Mouse (Mus musculus) stomach, postnatal 0 days (tissue): Measurements from ENCODE around the gene Samd8. TPM values are rescaled to one million over a fixed set of nuclear protein-coding genes. Genes with fewer than 3 reads are reported as not detected.

ENCODE experiments used
- ATAC-seq: fragments of 200-750 bp; cut with Nextera tagmentation; 2 replicates; pipeline ENCODE4 v1.8.0; 2017; ENCODE audit not compliant: low FRiP score, low TSS enrichment
- DNase-seq: peaks from one replicate; pipeline ENCODE4 v3.0.0-alpha.2; 2016; ENCODE audit warnings: low spot score
- H3K27ac ChIP-seq: fragments of 300-500 bp; sonication (generic); replicated peaks from 2 replicates; pipeline ENCODE4 v1.5.1; 2014; ENCODE audit warnings: mild to moderate bottlenecking, control low read depth
- H3K27me3 ChIP-seq: fragments of 300-500 bp; sonication (generic); 2 replicates; pipeline ENCODE4 v1.6.1; 2014; ENCODE audit warnings: low read length; ENCODE audit not compliant: control insufficient read depth, insufficient read depth
- H3K36me3 ChIP-seq: fragments of 300-500 bp; sonication (generic); 2 replicates; pipeline ENCODE4 v1.6.1; 2014; ENCODE audit warnings: low read length, mixed read lengths; ENCODE audit not compliant: control insufficient read depth, insufficient read depth
- H3K4me1 ChIP-seq: fragments of 300-500 bp; sonication (generic); replicated peaks from 2 replicates; pipeline ENCODE4 v1.6.1; 2014; ENCODE audit warnings: antibody characterized with exemption; ENCODE audit not compliant: control insufficient read depth, insufficient read depth
- H3K4me2 ChIP-seq: fragments of 300-500 bp; sonication (generic); replicated peaks from 2 replicates; pipeline ENCODE4 v1.6.1; 2014; ENCODE audit warnings: low read depth, mild to moderate bottlenecking, control low read depth, moderate library complexity
- H3K4me3 ChIP-seq: fragments of 300-500 bp; sonication (generic); 2 replicates; pipeline ENCODE4 v1.5.1; 2014; ENCODE audit warnings: low read depth, low read length, control low read depth
- H3K9ac ChIP-seq: fragments of 300-500 bp; sonication (generic); 2 replicates; pipeline ENCODE4 v1.6.1; 2014; ENCODE audit warnings: mild to moderate bottlenecking, low read length, control low read depth, mixed read lengths
- H3K9me3 ChIP-seq: fragments of 300-500 bp; sonication (generic); 2 replicates; pipeline ENCODE4 v1.6.1; 2016; ENCODE audit warnings: low read length; ENCODE audit not compliant: control insufficient read depth
- CTCF ChIP-seq: IDR thresholded peaks from 2 replicates; pipeline ENCODE4 v1.5.1; 2016; ENCODE audit warnings: antibody characterized with exemption, low read depth, mild to moderate bottlenecking, moderate library complexity
- EP300 ChIP-seq: optimal IDR thresholded peaks from 2 replicates; pipeline ENCODE3; 2016; ENCODE audit warnings: antibody characterized with exemption
- WGBS: fragments of 180-500 bp; shearing (Covaris S2); extraction: QIAGEN DNeasy Blood & Tissue Kit; methylation state at CpG from one replicate; pipeline ENCODE4 v1.1.7; 2014; 5-methylcytosine and 5-hydroxymethylcytosine counted together
- polyA plus RNA-seq: library from polyadenylated mRNA; unstranded; fragments of >200 nt; fragmentation: Nextera tagmentation; extraction: Ambion mirVana; gene quantifications from 2 replicates; pipeline ENCODE4 v1.2.1, GENCODE M21; 2015

Gene Samd8
- polyA plus RNA-seq, 1 experiment from 2014 or later = 15.3 TPM

GRCm38 (mm10) chr14:21806631-21807160, 56.4 kb downstream of the Samd8 start:
- H3K27ac ChIP-seq = peak overlapping the region; percentile 85

DNA sequence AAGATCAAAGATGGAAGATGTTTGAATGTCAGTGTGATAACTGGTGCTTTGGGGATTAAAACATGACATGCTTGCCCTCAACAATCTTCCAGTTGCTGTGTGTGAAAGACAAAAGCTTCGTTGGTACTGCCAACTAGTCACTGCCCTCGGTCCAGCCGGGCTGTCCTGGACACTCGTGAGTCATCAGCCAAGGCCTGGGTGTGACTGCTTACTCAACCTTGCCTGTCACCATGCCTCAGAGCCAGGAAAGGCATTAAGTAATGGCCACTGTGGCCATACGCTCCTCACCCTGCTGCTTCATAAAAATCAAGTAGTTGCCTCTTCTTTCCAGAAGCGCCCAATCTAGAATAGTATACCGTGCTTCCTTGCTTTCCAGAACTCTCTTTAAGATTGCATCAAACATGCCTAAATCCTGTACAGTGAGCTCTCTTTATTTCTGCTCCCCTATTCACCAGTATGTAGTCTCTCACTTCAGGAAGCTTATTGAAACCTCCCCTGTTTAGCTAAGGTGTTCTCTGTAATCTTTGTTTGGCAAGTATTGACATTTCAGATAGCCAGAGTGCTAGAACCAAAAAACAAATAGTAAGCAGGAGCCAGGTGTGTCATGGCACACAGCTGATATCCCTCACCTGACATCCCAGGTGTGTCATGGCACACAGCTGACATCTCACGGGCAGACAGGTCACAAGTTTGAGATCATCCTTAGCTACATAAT, 58.0 kb downstream of the Samd8 start:
- no peaks in the 10 kb centered on the region for H3K9me3 ChIP-seq
- peak; percentile 86 for DNase-seq
- TF ChIP-seq CTCF (no peak), EP300 (no peak)
- no peaks in the 10 kb centered on the region for H3K4me1 ChIP-seq
- WGBS = 54% methylated on average over 8 of the region's 8 CpGs
- no peak overlapping the region for H3K4me2 ChIP-seq
- no peak overlapping the region for H3K4me3 ChIP-seq
- H3K36me3 ChIP-seq = no peaks in the 10 kb centered on the region
- no peaks in the 10 kb centered on the region for H3K27me3 ChIP-seq
- ATAC-seq = peak; percentile 87
- H3K9ac ChIP-seq = no peak overlapping the region
- H3K27ac ChIP-seq = peak overlapping the region; percentile 85

More at GRCm38 (mm10) chr14:21806631-21807160, 56.4 kb downstream of the Samd8 start:
- 44% methylated on average over 3 of the region's 3 CpGs for WGBS
- TF ChIP-seq CTCF (no peak), EP300 (no peak)
- Histone ChIP-seq H3K9ac (no peak overlapping the region), H3K9me3 (no peaks in the 10 kb centered on the region), H3K36me3 (no peaks in the 10 kb centered on the region), H3K4me3 (no peak overlapping the region), H3K4me2 (no peak overlapping the region), H3K27me3 (no peaks in the 10 kb centered on the region), H3K4me1 (no peaks in the 10 kb centered on the region)
- DNase-seq (peak; percentile 71), ATAC-seq (peak; percentile 91)

GRCm38 (mm10) chr14:21809418-21809817, 59.1 kb downstream of the Samd8 start:
- DNase-seq (no peak), ATAC-seq (no peak)
- no peaks in the 10 kb centered on the region for H3K27me3 ChIP-seq
- no peak overlapping the region for H3K4me3 ChIP-seq
- H3K9me3 ChIP-seq = no peaks in the 10 kb centered on the region
- no peaks in the 10 kb centered on the region for H3K36me3 ChIP-seq
- H3K9ac ChIP-seq = no peak overlapping the region
- TF ChIP-seq EP300 = no peak
- no peak for TF ChIP-seq CTCF
- H3K27ac ChIP-seq = no peak overlapping the region
- 79% methylated on average over 2 of the region's 2 CpGs for WGBS
- no peak overlapping the region for H3K4me2 ChIP-seq
- no peaks in the 10 kb centered on the region for H3K4me1 ChIP-seq

GRCm38 (mm10) chr14:21811301-21811700, 61.0 kb downstream of the Samd8 start:
- no peak for DNase-seq
- WGBS = 88% methylated on average over 4 of the region's 4 CpGs
- H3K27me3 ChIP-seq = no peaks in the 10 kb centered on the region
- no peaks in the 10 kb centered on the region for H3K4me1 ChIP-seq
- H3K9me3 ChIP-seq = no peaks in the 10 kb centered on the region
- TF ChIP-seq CTCF (no peak), EP300 (no peak)
- no peaks in the 10 kb centered on the region for H3K36me3 ChIP-seq
- H3K27ac ChIP-seq = no peak overlapping the region
- H3K4me2 ChIP-seq = no peak overlapping the region
- no peak overlapping the region for H3K4me3 ChIP-seq
- no peak overlapping the region for H3K9ac ChIP-seq
- no peak for ATAC-seq

DNA sequence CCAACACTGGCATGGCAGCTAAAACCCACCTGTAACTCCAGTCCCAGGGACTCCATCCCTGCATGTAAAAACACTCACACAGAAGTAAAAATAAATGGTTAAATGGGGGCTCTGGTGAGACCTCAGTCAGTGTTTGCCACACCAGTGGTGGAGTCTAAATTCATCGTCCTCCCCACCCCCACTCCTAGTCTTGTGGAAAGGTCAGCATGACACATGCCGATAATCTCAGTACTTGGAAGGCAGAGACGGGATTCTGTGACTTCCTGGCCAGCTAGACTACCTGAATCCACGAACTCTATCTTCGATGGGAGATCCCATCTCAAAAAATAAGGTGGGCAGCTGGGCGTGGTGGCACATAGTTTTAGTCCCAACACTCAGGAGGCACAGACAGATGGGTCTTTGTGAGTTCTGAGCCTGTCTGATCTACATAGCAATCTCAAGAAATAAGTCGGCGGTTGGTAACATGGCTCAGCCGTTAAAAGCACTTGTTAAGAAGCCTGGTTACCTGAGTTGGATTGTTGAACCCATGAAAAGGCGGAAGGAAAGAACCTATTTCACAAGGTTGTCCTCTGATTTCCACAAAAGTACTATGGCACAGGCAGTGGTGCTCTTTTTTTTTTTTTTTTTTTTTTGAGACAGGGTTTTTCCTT, 61.5 kb downstream of the Samd8 start:
- H3K9me3 ChIP-seq = no peaks in the 10 kb centered on the region
- 78% methylated on average over 10 of the region's 10 CpGs for WGBS
- no peak for ATAC-seq

More for the DNA sequence above, 61.5 kb downstream of the Samd8 start:
- no peak for DNase-seq
- no peak for TF ChIP-seq EP300
- no peak for TF ChIP-seq CTCF
- no peaks in the 10 kb centered on the region for H3K27me3 ChIP-seq
- H3K36me3 ChIP-seq = no peaks in the 10 kb centered on the region
- no peak overlapping the region for H3K4me2 ChIP-seq
- H3K4me3 ChIP-seq = no peak overlapping the region
- H3K4me1 ChIP-seq = no peaks in the 10 kb centered on the region
- no peak overlapping the region for H3K27ac ChIP-seq
- H3K9ac ChIP-seq = no peak overlapping the region
